Mouse (Mus musculus) stomach, embryonic 14.5 days (tissue): ENCODE results near the gene Tbl2. TPM values are rescaled to one million over a fixed set of nuclear protein-coding genes. Genes with fewer than 3 reads are reported as not detected.

Source experiments
- ATAC-seq: fragments of 200-750 bp; cut with Nextera tagmentation; 2 replicates; pipeline ENCODE4 v1.8.0; 2017; ENCODE audit warnings: low read depth, moderate TSS enrichment; ENCODE audit not compliant: insufficient number of reproducible peaks, insufficient read depth, low FRiP score
- H3K27ac ChIP-seq: fragments of 300-500 bp; sonication (generic); 2 replicates; pipeline ENCODE4 v1.5.1; 2014; ENCODE audit warnings: mild to moderate bottlenecking, low read length, moderate library complexity, mixed read lengths
- H3K27me3 ChIP-seq: fragments of 300-500 bp; sonication (generic); 2 replicates; pipeline ENCODE4 v1.6.1; 2014; ENCODE audit warnings: low read length, control low read depth, mixed read lengths; ENCODE audit not compliant: control insufficient read depth, insufficient read depth
- H3K36me3 ChIP-seq: fragments of 300-500 bp; sonication (generic); 2 replicates; pipeline ENCODE4 v1.6.1; 2014; ENCODE audit warnings: mild to moderate bottlenecking, control low read depth, low read length, moderate library complexity, mixed read lengths; ENCODE audit not compliant: control insufficient read depth, insufficient read depth
- H3K4me1 ChIP-seq: fragments of 300-500 bp; sonication (generic); 2 replicates; pipeline ENCODE4 v1.6.1; 2014; ENCODE audit warnings: low read length, control low read depth, mixed read lengths; ENCODE audit not compliant: control insufficient read depth, insufficient read depth
- H3K4me2 ChIP-seq: fragments of 300-500 bp; sonication (generic); replicated peaks from 2 replicates; pipeline ENCODE4 v1.6.1; 2014; ENCODE audit warnings: low read depth, low read length, control low read depth
- H3K4me3 ChIP-seq: fragments of 300-500 bp; sonication (generic); 2 replicates; pipeline ENCODE4 v1.5.1; 2014; ENCODE audit warnings: low read depth, low read length, control low read depth
- H3K9ac ChIP-seq: fragments of 300-500 bp; sonication (generic); replicated peaks from 2 replicates; pipeline ENCODE4 v1.6.1; 2014; ENCODE audit warnings: low read depth, mild to moderate bottlenecking, control low read depth, low read length, moderate library complexity, mixed read lengths
- H3K9me3 ChIP-seq: fragments of 300-500 bp; sonication (generic); 2 replicates; pipeline ENCODE4 v1.6.1; 2016; ENCODE audit warnings: low read depth, low read length, control low read depth; ENCODE audit not compliant: control insufficient read depth
- WGBS: fragments of 180-500 bp; shearing (Covaris S2); extraction: QIAGEN DNeasy Blood & Tissue Kit; methylation state at CpG from one replicate; pipeline ENCODE4 v1.1.7; 2014; 5-methylcytosine and 5-hydroxymethylcytosine counted together
- polyA plus RNA-seq: library from polyadenylated mRNA; unstranded; fragments of >200 nt; fragmentation: Nextera tagmentation; extraction: Ambion mirVana; gene quantifications from 2 replicates; pipeline ENCODE4 v1.2.1, GENCODE M21; 2014

The Tbl2 gene
- polyA plus RNA-seq, 1 experiment from 2014 or later = 24.8 TPM

DNA sequence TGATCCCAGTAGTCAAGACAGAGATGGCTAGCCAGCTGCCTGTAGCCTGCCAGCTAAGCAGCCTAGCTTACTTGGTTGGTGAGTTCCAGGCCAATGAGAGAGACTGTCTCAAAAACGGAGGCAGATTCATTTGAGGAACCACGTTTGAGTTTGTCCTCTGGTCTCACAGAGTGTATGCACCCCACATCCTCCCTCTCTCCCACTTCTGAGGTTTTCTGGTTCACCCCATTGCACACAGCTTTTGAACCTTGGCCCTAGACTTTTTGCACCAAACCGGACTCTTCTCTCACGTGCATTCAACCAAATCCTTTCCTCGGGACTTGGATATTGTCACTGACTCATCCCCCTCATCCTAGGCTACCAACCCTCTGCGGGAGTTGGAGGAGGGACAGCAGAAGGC lies 39.5 kb upstream of the Tbl2 start:
- H3K4me1 ChIP-seq = 0 out of 2 replicates have a peak, but pooled peaks cover 4% of the 10 kb centered on the region
- ATAC-seq = no peak
- peaks cover 18% of the 10 kb centered on the region for H3K27me3 ChIP-seq
- 71% methylated on average over 6 of the region's 6 CpGs for WGBS
- H3K4me2 ChIP-seq = no peak overlapping the region
- no peaks in the 10 kb centered on the region for H3K9me3 ChIP-seq
- no peak overlapping the region for H3K4me3 ChIP-seq
- H3K9ac ChIP-seq = no peak overlapping the region
- no peaks in the 10 kb centered on the region for H3K36me3 ChIP-seq
- no peak overlapping the region for H3K27ac ChIP-seq

DNA sequence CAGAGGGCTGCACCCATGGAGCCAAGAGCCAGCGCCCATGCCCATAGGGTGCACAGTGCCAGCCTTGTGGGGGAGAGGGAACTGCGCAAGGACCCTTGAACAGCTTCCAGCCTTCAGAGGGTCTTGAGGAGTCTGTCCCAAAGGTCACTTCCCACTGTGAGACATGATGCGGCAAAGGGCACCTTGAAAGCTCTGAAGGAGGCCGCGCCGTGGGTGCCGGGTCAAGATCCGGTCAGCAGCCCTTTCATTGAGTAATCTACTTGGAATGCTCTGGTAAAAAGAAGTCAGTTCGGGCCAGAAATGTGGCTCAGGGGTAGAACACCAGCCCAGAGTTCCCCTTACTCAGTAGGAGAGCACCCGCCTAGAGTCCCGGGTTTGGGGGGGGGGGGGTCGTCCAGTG lies 35.7 kb upstream of the Tbl2 start:
- WGBS = 83% methylated on average over 12 of the region's 12 CpGs
- ATAC-seq = no peak
- no peak overlapping the region for H3K4me3 ChIP-seq

DNA sequence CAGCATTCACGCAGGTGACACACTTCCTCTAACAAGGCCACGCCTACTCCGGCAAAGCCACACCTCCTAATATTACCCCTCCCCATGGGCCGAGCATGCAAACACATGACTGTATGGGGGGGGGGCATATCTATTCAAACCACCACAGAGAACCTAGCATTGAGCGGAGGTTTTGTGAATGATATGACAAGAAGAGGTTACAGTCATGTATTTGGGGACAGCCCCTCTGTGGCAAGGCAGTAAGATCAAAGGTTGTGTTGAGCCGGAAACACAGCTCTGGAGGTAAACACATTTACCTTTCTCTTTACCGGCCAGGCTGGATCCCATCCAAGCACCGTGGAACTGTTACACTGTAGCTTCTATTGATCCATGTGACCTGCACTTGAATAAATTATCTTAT lies 34.2 kb upstream of the Tbl2 start:
- H3K9ac ChIP-seq = no peak overlapping the region
- H3K4me3 ChIP-seq = no peak overlapping the region
- no peaks in the 10 kb centered on the region for H3K9me3 ChIP-seq
- no peak overlapping the region for H3K27ac ChIP-seq
- 77% methylated on average over 8 of the region's 8 CpGs for WGBS
- no peak for ATAC-seq
- H3K36me3 ChIP-seq = no peaks in the 10 kb centered on the region
- no peaks in the 10 kb centered on the region for H3K27me3 ChIP-seq
- H3K4me1 ChIP-seq = no peaks in the 10 kb centered on the region; the same call in 1 of the 2 replicates
- no peak overlapping the region for H3K4me2 ChIP-seq

More for the DNA sequence above, 35.7 kb upstream of the Tbl2 start:
- H3K4me2 ChIP-seq = no peak overlapping the region
- no peak overlapping the region for H3K27ac ChIP-seq
- no peaks in the 10 kb centered on the region for H3K36me3 ChIP-seq
- no peaks in the 10 kb centered on the region for H3K9me3 ChIP-seq
- no peaks in the 10 kb centered on the region for H3K27me3 ChIP-seq
- H3K4me1 ChIP-seq = no peaks in the 10 kb centered on the region; the same call in 1 of the 2 replicates
- no peak overlapping the region for H3K9ac ChIP-seq

DNA sequence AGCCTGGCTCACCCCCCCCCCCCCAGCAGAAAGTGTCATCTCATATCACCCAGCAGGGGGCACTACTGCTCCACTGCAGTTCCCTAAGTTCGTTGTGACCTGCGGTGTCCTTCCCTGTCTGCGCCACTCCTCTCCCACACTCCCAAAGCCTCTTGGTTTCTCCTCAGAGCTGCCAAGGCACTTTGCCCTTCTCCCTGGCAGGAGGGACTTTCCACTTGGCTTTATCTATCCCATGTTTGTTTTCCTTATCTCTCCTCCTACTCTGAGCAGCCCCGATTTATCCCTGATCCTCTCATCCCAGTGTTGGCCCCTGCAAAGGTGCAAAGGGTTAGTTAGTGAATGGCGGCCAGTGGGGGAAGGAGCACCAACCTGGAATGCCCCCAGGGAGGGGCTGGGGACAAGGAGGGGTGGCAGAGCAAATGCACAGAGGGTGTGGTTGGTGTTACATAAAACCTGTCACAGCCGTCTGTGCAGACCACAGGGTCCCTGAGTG lies 30.8 kb upstream of the Tbl2 start:
- 7% methylated on average over 6 of the region's 6 CpGs for WGBS
- Histone ChIP-seq H3K27ac (no peak overlapping the region), H3K9me3 (no peaks in the 10 kb centered on the region), H3K4me1 (no peaks in the 10 kb centered on the region; the same call in 1 of the 2 replicates), H3K27me3 (peaks cover 3% of the 10 kb centered on the region; the same call in 1 of the 2 replicates), H3K4me3 (no peak overlapping the region), H3K9ac (no peak overlapping the region), H3K4me2 (no peak overlapping the region), H3K36me3 (no peaks in the 10 kb centered on the region)
- peak; percentile 90 for ATAC-seq

DNA sequence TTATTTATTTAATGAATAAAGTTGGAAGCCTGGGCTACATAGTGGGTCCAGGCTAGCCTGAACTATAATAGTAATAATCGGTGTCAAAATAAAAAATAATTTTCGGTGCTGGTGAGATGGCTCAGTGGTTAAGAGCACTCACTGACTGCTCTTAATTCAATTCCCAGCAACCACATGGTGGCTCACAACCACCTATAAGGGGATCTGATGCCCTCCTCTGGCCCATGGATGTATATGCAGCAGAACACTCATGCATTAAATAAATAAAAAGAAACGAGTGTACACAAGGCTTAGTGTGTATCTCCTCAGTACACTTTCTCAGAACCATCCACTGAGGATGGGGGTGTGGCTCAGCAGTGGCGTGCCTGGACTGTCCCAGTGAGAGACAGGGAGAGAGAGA lies 28.7 kb upstream of the Tbl2 start:
- Histone ChIP-seq H3K36me3 (no peaks in the 10 kb centered on the region), H3K4me1 (no peaks in the 10 kb centered on the region; the same call in 1 of the 2 replicates), H3K4me3 (no peak overlapping the region), H3K9ac (no peak overlapping the region), H3K27me3 (peaks cover 3% of the 10 kb centered on the region; the same call in 1 of the 2 replicates), H3K9me3 (no peaks in the 10 kb centered on the region), H3K27ac (no peak overlapping the region), H3K4me2 (no peak overlapping the region)
- 55% methylated on average over 4 of the region's 4 CpGs for whole genome bisulfite sequencing
- ATAC-seq = no peak

DNA sequence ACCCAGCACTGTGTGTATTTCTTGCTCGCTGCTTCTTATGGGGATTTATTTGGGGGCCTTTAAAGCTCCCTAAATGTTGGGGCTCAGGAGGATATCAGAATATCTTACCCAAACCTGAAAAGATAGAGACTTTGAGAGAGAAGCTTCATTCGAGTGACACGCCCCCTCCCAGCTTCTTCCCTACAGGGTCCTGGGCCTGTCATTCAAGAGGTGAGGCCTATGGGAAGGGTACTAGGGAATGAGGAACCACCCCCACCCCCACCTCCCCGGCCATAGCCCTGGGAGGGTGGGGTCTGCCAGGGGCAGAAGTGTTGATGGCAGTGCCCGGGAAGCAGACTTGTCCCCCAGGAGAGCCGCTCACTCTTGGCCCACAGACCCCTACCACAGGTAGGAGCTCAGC lies 23.3 kb upstream of the Tbl2 start:
- H3K9me3 ChIP-seq = no peaks in the 10 kb centered on the region
- 64% methylated on average over 6 of the region's 6 CpGs for WGBS
- H3K36me3 ChIP-seq = no peaks in the 10 kb centered on the region
- H3K27ac ChIP-seq = no peak overlapping the region
- H3K27me3 ChIP-seq = peaks cover 3% of the 10 kb centered on the region; the same call in 1 of the 2 replicates
- no peak for ATAC-seq
- H3K4me2 ChIP-seq = no peak overlapping the region
- H3K4me3 ChIP-seq = no peak overlapping the region
- H3K4me1 ChIP-seq = no peaks in the 10 kb centered on the region
- H3K9ac ChIP-seq = no peak overlapping the region

DNA sequence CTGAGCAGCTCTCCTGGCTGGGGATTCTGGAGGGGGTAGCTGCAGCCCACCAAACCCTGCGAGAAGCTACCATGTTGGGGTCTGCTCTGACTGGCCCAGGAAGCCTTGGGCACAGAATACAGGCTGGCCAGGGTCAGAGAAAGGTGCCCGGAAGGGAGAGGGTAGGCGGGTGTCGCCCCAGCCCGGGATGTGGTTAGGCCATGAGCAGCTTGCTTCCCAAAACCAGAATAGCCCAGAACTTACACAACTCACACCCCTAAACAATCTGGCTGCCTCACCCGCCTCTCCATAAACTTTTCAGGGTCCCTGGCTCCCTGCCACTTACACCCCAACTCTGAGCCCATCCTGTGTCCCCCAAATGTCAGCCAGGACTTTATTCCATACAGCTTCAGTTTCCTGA lies 21.8 kb upstream of the Tbl2 start:
- Histone ChIP-seq H3K4me1 (no peaks in the 10 kb centered on the region), H3K36me3 (no peaks in the 10 kb centered on the region), H3K4me3 (no peak overlapping the region), H3K9me3 (no peaks in the 10 kb centered on the region), H3K27ac (no peak overlapping the region), H3K27me3 (peaks cover 6% of the 10 kb centered on the region), H3K9ac (no peak overlapping the region), H3K4me2 (no peak overlapping the region)
- ATAC-seq = no peak
- 73% methylated on average over 6 of the region's 6 CpGs for WGBS

DNA sequence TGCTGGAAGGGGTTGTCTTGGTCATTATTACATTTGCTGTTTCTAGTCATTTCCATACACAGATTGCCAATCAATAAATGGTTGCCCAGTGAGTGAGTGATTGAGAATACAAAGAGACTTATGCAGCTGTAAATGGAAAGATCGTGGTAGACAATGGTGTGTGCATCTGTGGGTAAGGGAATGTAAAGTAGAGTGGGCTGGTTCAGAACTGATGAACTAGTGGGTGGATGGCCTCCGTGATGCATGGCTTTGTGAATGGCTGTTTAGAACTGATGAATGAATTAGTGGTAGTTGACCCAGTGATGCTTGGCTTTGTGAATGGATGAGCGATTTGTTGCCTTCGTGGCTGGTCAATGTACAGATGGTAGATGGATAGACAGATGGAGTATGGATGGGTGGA lies 19.7 kb upstream of the Tbl2 start:
- WGBS = 92% methylated on average over 4 of the region's 4 CpGs
- peaks cover 24% of the 10 kb centered on the region for H3K27me3 ChIP-seq
- H3K4me2 ChIP-seq = no peak overlapping the region

More for the DNA sequence above, 19.7 kb upstream of the Tbl2 start:
- ATAC-seq = no peak
- H3K9ac ChIP-seq = no peak overlapping the region
- H3K4me3 ChIP-seq = no peak overlapping the region
- no peaks in the 10 kb centered on the region for H3K9me3 ChIP-seq
- H3K4me1 ChIP-seq = 0 out of 2 replicates have a peak, but pooled peaks cover 5% of the 10 kb centered on the region
- H3K27ac ChIP-seq = no peak overlapping the region
- H3K36me3 ChIP-seq = no peaks in the 10 kb centered on the region
